Mouse (Mus musculus) mature B cell (primary cell): ENCODE results near the gene Vps37c.

ENCODE experiments used
- in situ Hi-C: fragments of 300-500 bp; cut with MboI; formaldehyde crosslinking; loops from 2 replicates; pipeline ENCODE4 v1.14.3; 2019

Gene Vps37c

DNA sequence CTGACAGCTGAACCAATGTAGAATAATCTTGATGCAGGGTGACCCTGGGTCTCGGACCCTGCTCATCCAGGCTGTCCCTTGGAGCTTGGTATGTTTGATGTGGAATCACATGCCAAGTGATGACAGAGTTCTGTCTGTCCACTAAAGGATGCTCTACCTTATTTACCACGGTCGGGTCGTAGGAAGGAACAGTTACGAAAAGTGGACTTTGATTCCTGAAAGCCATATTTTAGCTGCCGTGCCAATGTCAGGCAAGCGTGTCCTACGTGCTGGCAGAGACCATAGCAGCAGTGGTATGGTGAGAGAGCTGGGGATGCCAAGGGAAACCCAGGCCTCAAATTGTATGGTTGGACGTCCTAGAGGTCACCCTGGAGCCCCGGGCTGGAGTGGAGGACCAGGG, 25.0 kb downstream of the Vps37c start:
- in situ Hi-C loops, result loop anchor here (10.0 kb wide), 1 partner anchor 241 kb away; no protein-coding TSS in a partner anchor

DNA sequence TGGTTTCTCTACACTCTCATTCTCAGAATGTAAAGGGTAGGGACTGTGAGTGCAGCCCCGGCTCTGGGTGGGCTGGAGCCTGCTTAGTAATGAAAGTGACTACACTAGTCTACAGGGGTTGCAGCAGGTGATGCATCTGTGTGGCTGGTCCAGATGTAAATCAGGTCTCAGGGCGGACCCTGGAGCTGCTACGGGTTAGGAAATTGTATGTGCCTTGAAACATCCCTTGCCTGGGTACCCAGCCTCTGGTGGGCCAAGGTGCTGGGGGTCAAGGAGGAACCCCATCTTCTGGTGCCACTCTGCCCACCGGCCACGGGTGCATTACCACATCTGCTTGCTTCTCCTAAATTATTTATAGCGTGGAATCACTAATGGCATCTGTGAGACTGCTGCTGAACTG, 25.6 kb downstream of the Vps37c start:
- in situ Hi-C loops, result loop anchor here (10.0 kb wide), 1 partner anchor 241 kb away; no protein-coding TSS in a partner anchor

DNA sequence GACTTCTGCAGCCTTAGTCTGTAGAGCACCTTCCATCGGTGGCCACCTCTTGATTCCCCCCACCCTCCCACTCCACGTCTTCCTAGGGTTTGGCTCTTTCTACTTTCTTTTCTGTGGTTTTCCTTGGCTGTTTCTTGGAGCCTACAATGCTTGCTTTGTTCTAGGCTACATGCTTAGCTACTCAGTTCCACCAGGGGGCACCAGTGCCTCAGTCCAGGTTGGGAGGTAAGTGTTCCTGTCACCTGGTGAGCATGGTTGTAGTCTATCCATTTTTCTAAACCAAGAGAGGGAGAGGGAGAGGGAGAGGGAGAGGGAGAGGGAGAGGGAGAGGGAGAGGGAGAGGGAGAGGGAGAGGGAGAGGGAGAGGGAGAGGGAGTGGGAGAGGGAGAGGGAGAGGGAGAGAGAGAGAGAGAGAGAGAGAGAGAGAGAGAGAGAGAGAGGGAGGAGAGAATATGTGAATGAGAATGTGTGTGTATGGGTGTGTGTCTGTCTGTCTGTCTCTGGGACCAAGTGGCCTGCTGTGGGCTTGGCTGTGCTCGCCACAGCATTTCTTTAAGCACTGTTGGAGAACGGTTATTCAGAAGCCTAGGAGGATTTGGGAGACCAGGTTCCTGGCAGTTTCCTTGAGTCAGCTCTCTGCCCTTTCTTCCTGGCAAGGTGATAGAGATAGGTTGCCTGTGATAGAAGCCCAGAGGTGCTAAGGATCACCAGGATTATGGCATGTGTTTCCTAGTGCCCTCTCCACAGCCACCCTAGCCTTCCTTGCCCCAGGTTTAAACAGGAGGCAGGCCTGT, 26.3 kb downstream of the Vps37c start:
- in situ Hi-C loops, result loop anchor here (10.0 kb wide), 1 partner anchor 240 kb away; no protein-coding TSS in a partner anchor

DNA sequence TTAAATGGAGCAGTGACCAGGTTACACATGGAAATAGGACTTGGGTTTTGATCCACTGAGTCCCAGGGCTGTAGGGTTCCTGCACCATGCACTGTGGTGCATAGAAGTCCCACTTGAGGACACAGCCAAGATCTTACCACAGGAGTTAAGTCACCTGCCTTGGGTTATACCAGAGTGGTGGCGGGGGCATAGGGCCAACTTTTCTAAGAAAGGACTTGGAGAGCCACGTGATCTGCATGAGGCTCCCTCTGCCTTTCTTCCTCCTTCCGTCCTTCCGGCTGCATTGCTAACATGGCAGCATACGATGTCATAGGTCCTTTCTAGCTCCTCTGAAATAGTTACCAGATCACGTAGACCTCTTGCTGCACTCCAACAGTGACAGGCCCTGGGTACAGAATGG, 26.9 kb downstream of the Vps37c start:
- in situ Hi-C loops, result loop anchor here (10.0 kb wide), 1 partner anchor 239 kb away; no protein-coding TSS in a partner anchor

DNA sequence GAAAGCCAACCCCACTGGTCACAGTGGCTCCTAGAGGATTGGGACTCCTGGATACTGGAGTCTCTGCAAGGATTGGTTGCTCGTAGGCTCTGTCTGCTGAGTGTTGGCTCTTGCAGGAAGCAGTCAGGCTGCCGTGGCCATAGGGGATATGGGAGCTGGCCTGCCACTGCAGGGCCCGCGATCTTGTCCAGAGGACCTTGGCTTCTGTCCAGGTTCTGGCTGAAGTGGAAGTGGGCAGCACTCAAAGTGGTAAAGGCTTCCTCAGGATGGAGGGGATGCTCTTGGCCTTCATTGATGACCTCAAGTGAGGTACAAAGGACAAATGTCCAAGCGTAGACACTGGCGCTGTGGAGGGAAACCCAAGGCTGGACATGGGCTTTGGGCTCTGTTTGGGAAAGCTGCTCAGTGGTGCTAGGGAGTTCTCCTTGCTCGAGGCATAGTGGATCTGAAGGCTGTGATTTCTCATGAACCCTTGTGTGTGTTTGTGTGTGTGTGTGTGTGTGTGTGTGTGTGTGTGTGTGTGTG, 29.8 kb downstream of the Vps37c start:
- in situ Hi-C loops, result loop anchor here (10.0 kb wide), 1 partner anchor 236 kb away; no protein-coding TSS in a partner anchor

DNA sequence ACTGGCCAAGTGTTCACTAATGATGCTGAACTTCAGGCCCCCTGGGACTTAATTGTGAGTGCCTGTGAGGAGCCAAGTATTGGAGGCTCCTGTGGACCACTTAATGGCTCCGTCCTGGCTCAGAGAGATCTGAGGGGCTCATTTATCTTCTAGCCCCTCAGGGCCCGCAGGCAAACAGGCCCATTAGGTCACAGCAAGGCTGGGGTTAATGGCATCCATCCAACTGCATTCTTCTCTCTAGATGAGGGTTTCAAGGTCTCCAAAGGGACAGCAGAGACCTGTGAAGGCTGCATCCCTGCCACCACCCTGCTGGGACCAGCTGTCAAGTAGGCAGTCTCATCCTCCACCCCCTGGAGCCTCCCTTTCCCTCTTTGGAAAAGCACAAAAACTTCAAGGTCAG, 31.2 kb downstream of the Vps37c start:
- in situ Hi-C loops, result loop anchor here (10.0 kb wide), 1 partner anchor 235 kb away; no protein-coding TSS in a partner anchor

DNA sequence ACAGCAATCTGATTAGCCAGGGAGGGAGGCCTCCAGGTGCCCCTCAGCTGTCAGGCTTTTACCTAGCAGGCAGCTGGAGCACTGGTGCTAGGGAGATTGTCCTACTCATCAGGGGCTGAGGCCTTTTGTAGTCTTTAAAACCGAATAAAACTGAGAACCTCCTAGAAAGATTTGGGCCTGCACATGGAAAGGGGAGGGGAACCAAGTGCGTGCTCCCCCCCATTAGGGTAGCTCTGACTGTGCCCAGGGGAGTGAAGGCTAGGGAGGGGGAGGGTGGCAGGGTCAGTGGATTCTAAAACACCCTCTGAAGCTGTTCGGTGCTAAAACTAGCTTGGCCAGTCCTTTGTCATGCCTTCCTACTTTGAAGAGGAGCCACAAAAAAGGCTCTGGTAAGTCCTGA, 32.0 kb downstream of the Vps37c start:
- in situ Hi-C loops, result no loop called here

DNA sequence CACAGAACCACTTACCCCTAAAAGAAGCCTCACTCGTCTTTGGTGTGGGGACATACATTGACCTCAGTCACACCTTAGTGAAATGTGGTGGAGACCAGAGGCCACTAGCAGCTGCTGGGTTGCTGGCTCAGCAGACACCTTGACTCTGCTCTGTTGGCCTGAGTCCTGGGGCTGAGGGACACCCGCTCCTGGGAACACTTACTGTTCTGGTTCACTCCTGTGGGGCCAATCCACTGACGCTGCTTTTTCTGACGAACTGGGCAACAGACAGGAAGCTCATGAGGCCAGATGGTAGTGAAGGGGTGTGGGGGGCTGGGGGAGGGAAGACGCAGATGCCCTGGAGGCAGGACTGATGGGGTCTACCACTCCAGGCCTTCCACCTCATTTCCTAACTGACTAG, 32.5 kb downstream of the Vps37c start:
- in situ Hi-C loops, result no loop called here

DNA sequence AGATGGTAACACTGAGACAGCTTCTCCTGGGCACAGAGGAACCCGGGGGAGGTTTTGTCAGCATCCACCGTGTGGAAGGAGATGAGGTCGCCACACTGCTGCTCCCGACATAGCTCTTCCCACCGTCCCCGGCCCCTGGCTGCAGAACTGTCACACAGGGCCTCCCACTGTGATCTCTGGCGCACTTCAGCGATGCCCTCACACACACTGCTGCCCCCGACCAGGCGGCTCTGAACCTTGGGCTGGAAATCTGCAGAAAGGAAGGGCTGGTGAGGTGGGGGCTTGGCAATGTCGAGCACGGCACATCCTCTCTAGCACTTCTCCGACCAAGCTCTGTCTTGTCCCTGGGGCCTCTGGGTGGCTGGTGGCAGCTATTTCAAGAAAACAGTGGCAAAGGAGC, 34.5 kb downstream of the Vps37c start:
- in situ Hi-C loops, result no loop called here

DNA sequence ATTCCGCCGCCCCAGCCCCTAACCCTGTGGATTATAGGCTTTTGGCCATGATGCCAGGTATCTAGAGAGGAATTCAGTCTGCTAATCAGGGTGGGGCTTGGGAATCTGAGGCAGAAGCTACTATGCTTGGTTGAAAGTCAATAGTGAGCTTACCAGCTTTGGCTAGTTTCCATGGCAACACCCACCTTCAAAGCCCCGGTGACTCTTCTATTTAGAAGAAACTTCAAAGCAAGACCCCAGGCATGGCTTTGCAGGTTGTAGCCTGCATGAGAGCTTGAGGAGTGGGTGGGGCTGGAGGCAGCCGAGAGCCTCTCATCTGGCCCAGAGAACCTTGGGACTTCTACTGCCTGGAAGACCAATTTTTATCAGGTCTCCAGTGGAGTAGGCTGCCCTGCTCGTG, 35.1 kb downstream of the Vps37c start:
- in situ Hi-C loops, result no loop called here

DNA sequence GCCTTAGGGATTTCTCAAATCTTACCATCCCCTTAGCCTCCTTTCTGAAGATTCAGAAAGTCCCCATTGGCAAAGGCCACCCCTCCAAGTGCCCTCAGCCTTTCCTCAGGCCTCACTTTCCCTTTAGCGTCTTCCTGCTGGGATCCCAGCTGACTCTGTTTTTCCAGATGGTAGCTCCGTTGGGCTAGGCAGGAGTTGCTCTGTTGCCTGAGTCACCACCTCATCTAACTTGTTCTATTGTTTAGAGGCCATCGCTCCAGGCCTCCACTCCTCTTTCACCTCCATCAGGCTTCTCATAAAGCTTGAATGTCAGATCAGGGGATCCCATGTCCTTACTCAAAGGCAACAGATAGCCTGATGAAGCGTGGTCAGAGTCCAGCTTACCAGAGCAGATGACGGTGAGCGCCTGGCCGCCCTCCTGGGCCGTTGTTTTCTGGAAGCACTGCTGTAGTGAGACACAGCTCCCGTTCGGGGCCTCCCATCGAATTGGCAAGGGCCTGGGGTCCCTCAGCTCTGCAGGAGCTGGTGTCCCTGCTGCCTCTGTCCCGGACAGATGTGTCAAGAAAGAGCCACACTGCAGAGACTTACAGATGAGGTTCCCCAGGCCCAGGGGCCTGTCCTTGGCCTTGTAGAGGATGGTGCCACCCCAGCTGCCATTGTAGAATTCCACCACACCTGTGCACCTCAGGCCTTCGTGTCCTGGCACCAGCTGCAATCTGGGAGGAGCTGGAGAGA, 36.3 kb downstream of the Vps37c start:
- in situ Hi-C loops, result no loop called here

DNA sequence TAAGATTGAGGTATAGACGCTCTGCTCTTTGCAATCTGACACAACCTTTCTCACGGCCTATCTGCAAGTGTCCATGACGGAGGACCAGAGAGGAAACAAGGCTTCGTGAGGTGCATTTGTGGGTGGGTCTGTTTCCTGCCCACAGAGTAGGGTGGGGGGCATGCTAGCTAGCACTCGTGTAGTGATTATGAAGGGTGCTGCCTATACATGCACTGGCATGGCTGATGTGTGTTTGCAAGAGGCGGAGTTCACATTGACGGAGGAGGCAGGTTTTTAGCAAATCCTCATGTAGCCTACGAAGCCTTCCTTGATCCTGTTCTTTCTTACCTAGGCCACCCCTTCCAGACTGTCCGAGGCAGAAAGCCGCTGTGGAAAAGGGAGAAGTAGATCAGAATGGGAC, 41.4 kb downstream of the Vps37c start:
- in situ Hi-C loops, result no loop called here

DNA sequence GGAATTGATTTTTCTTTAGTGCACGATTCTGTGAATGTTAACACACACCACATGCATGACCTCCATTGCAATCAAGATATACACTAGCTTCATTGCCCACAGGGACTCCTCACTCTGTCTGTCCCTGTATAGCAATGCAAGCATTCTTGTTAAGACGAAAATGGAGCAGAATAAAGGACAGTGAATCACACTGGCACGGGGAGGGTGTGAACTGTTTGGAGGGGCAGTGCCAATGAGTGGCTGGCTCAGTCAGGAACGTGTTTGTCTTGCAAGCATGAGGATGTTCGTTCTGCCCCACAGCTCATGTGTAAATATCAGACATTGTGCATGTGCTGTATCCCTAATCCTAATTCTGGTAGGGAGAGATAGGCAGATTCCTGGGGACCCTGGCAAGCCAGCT, 41.9 kb downstream of the Vps37c start:
- in situ Hi-C loops, result no loop called here

DNA sequence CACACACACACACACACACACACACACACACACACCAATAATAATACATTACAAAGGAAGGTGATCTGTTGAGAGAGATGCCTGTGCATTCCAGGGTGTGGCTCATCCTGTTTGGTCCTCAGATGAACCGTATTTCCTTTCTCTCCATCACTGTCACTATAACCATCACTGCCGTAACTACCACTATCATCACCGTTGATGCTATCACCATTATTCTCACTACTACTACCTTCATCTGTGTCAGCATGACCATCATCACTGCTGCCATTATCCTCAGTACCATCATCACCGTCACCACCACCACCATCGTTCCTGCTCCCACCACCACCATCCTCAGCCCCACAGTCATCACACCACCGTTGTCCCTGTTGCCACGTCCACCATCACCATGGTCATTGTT, 43.4 kb downstream of the Vps37c start:
- in situ Hi-C loops, result no loop called here

DNA sequence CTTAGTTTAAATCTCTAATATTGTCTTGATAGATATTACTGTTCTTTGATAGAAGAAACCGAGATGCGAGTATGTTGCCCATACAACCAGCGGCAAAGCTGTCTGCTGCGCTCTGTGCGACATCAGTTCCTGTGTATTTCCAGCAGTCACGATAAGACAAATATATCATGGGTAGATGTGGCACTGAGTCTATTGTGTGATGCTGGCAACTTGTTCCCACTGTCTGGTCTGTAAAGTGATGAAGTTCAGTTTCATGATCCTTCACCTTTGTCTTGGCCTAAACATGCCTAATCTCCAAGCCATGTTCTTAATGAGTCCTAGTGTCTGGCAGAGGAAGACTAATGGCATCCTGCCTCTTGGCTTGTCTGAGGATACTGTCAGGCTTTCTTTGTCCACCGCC, 44.2 kb downstream of the Vps37c start:
- in situ Hi-C loops, result no loop called here

DNA sequence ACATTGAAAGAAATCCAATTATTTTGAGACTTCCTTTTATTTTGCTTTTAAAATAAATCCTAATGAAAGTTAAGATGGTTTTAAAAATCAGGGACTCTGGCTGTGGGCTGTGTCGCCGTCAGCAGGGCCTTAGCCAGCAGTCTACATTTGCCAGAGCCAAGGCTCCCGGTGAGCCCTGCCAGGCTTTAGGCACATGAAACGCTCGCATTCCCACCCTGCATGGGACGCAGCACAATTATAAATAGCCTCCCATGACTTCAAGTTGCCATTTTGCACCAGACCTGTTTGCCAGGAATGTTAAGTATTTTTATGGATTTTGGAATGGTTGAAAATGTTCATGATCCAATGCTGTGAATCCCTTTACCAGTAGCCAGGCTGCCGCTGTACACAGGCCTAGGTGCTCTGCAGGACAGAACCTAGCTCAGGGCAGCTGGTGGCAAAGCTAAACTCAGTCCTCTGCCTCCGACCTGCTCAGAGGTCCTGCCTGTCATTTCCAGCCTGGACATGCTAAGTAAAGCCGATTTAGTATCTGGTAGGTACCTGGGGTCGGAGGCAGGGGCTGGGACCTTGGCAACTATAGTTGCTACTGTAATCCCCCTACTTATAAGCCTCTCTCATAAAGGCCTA, 45.1 kb downstream of the Vps37c start:
- in situ Hi-C loops, result no loop called here

DNA sequence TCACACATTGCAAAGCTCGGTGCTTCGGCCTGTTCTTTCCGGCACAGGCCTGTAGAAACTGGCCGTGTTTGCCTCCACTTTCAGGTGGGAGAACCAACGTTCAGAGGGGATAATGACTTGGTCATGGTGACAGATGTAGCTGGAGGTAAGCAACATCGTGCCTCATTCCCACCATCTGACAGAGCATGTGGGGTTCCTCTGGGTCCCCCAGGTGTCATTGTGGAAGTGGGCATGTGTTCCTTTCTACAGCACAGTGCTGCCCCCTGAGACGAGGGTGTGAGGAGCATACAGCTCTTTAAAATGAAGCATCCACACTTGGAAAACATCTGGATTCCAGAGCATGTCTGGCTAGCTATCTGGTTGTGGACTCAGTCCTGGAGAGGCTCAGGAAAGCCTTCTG, 46.0 kb downstream of the Vps37c start:
- in situ Hi-C loops, result no loop called here

DNA sequence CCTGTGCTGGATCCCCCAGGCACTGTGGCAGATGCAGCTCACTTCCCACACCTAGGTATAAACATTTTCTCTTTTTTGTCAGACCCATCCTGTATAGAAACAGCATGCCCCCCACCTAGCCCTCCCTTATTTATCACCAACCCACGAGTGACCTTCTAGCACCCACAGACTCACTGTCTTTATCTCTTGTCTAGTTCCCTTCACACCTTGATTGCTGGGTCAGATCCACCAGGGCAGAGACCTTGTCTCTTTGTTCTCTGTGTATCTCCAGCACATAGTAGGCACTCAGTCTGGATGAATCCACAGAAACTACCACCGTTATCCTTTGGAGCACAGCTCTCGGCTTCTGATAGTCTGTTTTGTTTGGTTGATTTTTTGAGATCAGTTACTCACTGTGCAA, 46.5 kb downstream of the Vps37c start:
- in situ Hi-C loops, result no loop called here

DNA sequence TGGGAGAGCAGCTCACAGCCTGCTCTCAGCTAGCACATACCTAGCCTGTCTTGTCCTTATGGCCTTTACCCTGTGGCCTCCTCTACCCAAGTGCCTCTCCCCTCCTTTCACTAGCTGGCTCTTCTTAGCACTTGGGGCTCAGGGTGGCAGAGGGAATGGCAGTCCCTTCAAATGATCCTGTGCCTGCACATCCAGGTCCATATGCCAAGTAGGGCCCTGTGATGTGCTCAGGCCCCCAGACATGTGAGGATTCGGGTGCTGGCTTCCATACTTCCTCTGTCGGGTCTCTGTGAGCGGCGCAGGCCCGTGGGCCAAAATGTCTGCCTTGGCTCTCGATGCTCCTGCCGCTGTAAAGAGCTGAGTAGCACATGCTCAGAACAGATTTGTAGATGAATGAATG, 47.3 kb downstream of the Vps37c start:
- in situ Hi-C loops, result no loop called here

DNA sequence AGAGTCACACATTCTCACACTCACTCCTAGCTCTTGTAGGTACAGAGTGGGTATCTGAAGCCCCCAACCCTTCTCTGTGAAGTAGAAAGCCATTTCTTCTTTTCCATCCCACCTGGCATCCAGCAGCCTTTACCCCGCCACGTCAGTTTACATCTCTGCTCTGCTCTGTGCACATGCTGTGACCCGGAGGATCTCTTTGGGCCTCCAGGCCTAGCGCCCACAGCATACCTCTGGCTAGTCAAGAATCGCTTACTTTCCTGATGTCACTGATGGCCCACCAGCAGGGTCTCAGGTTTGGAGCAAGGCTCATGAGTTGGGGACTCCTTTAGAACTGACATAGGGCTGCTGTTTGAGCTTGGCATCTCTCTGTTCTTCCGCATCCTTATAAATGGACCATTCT, 49.5 kb downstream of the Vps37c start:
- in situ Hi-C loops, result no loop called here

DNA sequence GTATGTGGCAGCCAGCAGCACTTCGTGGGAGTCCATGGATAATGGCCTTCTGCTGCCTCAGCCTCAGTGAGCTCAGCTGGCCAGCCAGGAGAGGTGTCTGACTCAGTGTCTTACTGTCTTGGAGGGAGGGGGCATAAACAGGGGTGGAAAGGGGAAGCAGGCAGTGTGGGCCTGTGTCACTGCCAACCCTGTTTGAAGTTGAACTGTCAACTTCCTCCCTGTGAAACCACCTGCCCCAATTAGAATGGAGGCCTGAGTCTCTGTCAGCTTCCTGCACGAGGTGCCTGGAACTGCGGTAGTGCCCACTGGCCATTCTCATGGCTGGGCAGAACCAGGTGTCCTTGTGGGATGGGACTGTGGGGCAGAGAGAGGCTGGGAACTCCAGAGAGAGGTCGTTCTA, 50.3 kb downstream of the Vps37c start, which contains the start of gene Cd5:
Gene Cd5 (minus strand): TSS at position 192 of the 400 bp plus-strand sequence.
- in situ Hi-C loops, result no loop called here

DNA sequence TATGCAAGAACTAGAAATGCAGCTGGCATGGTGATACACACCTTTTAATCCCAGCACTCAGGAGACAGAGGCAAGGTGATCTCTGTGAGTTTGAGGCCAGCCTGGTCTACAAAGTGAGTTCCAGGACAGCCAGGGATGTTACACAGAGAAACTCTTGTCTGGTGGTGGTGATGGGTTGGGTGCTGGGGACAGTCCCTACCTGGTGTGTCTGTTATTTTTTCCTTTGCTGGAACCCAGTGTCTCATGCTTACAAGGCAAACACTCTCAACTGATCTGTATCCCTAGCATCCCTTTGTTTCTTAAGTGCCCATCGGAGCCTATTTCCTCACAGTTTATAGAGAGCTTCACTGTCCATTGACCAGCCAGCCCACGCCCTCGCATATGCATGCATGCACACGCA, 51.4 kb downstream of the Vps37c start:
- in situ Hi-C loops, result no loop called here
